Mouse (Mus musculus) heart, embryonic 12.5 days (tissue): ENCODE measurements around the gene Efemp2. TPM values are rescaled to one million over a fixed set of nuclear protein-coding genes. Genes with fewer than 3 reads are reported as not detected.

ENCODE experiments used
- ATAC-seq: fragments of 200-750 bp; cut with Nextera tagmentation; 2 replicates; pipeline ENCODE4 v1.8.0; 2017; ENCODE audit warnings: moderate TSS enrichment, moderate library complexity; ENCODE audit not compliant: insufficient number of reproducible peaks, low FRiP score
- H3K27ac ChIP-seq: fragments of 300-500 bp; sonication (generic); 2 replicates; pipeline ENCODE4 v1.5.1; 2016; ENCODE audit warnings: mild to moderate bottlenecking, moderate library complexity; ENCODE audit not compliant: poor library complexity, severe bottlenecking
- H3K27me3 ChIP-seq: fragments of 300-500 bp; sonication (generic); replicated peaks from 2 replicates; pipeline ENCODE4 v1.6.1; 2016; ENCODE audit warnings: mild to moderate bottlenecking, moderate library complexity
- H3K36me3 ChIP-seq: fragments of 300-500 bp; sonication (generic); 2 replicates; pipeline ENCODE4 v1.6.1; 2016; ENCODE audit warnings: mild to moderate bottlenecking, moderate library complexity
- H3K4me1 ChIP-seq: fragments of 300-500 bp; sonication (generic); replicated peaks from 2 replicates; pipeline ENCODE4 v1.6.1; 2016; ENCODE audit warnings: mild to moderate bottlenecking
- H3K4me2 ChIP-seq: fragments of 300-500 bp; sonication (generic); 2 replicates; pipeline ENCODE4 v1.6.1; 2016; ENCODE audit warnings: mild to moderate bottlenecking, moderate library complexity
- H3K4me3 ChIP-seq: fragments of 300-500 bp; sonication (generic); 2 replicates; pipeline ENCODE4 v1.5.1; 2016; ENCODE audit warnings: mild to moderate bottlenecking
- H3K9ac ChIP-seq: fragments of 300-500 bp; sonication (generic); 2 replicates; pipeline ENCODE4 v1.6.1; 2016; ENCODE audit warnings: mild to moderate bottlenecking, moderate library complexity
- H3K9me3 ChIP-seq: fragments of 300-500 bp; sonication (generic); replicated peaks from 2 replicates; pipeline ENCODE4 v1.6.1; 2016; ENCODE audit warnings: mild to moderate bottlenecking, moderate library complexity
- WGBS: fragments of 180-500 bp; shearing (Covaris S2); methylation state at CpG from one replicate; pipeline ENCODE4 v1.1.7; 2016; 5-methylcytosine and 5-hydroxymethylcytosine counted together
- polyA plus RNA-seq: library from polyadenylated mRNA; unstranded; fragments of >200 nt; fragmentation: Nextera tagmentation; extraction: Ambion mirVana; gene quantifications from 2 replicates; pipeline ENCODE4 v1.2.1, GENCODE M21; 2016

The Efemp2 gene
- polyA plus RNA-seq, 1 experiment from 2014 or later = 70.3 TPM

DNA sequence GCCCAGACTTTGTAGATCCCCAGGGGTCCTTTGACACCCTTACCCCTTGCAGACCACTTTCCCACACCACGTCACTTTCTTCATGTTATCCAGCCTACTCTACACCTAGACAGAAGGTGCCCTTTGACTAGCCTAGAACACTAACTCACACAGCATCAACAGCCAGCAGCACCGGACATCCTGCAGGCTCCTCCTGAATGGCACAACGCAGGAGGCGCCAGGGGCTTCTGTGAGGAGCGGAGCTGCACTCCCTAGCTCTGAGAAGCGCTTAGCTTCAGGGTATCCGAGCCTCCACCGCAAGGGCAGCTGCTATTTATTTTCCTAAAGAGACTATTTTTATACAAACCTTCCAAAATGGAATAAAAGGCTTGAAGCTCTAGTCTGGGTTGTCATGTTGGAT is 18.2 kb upstream of the Efemp2 start:
- WGBS = 49% methylated on average over 8 of the region's 8 CpGs
- H3K9ac ChIP-seq = peak overlapping the region; percentile 94
- H3K27ac ChIP-seq = peak overlapping the region; percentile 91
- peak overlapping the region; percentile 89 for H3K4me3 ChIP-seq
- ATAC-seq = no peak
- peaks cover 10% of the 10 kb centered on the region; the same call in 1 of the 2 replicates for H3K27me3 ChIP-seq
- peaks cover 11% of the 10 kb centered on the region for H3K36me3 ChIP-seq
- peak overlapping the region; percentile 98 for H3K4me2 ChIP-seq
- no peaks in the 10 kb centered on the region for H3K9me3 ChIP-seq
- H3K4me1 ChIP-seq = peaks cover 35% of the 10 kb centered on the region

- peak; percentile 9; the same call in 1 of the 2 replicates for ATAC-seq
- peaks cover 41% of the 10 kb centered on the region for H3K4me1 ChIP-seq
- H3K4me3 ChIP-seq = peak overlapping the region; percentile 89
- peak overlapping the region; percentile 91 for H3K27ac ChIP-seq
- no peaks in the 10 kb centered on the region for H3K9me3 ChIP-seq
- 3% methylated on average over 26 of the region's 26 CpGs for WGBS
- H3K27me3 ChIP-seq = 0 out of 2 replicates have a peak, but pooled peaks cover 2% of the 10 kb centered on the region
- peak overlapping the region; percentile 98 for H3K4me2 ChIP-seq
- peaks cover 12% of the 10 kb centered on the region for H3K36me3 ChIP-seq
- peak overlapping the region; percentile 94 for H3K9ac ChIP-seq
Observed at GRCm38 (mm10) chr19:5456241-5456921, 17.4 kb upstream of the Efemp2 start.

GRCm38 (mm10) chr19:5456922-5457745 is 16.6 kb upstream of the Efemp2 start:
- Histone ChIP-seq H3K9ac (peak overlapping the region; percentile 94), H3K27ac (peak overlapping the region; percentile 91), H3K36me3 (peaks cover 14% of the 10 kb centered on the region), H3K4me1 (peaks cover 44% of the 10 kb centered on the region), H3K4me3 (peak overlapping the region; percentile 89), H3K9me3 (no peaks in the 10 kb centered on the region), H3K4me2 (peak overlapping the region; percentile 98), H3K27me3 (no peaks in the 10 kb centered on the region)
- under 1% methylated on average over 70 of the region's 70 CpGs for WGBS
- ATAC-seq = peak; percentile 91

- peak within 1 kb of the TSS; percentile 94 for H3K9ac ChIP-seq
- no peaks in the 10 kb centered on the region for H3K27me3 ChIP-seq
- H3K27ac ChIP-seq = peak within 1 kb of the TSS; percentile 91
- peak within 1 kb of the TSS; percentile 98 for H3K4me2 ChIP-seq
- H3K4me1 ChIP-seq = peaks cover 44% of the 10 kb centered on the region
- peak within 1 kb of the TSS; percentile 89 for H3K4me3 ChIP-seq
- peaks cover 20% of the 10 kb centered on the region for H3K36me3 ChIP-seq
- no peaks in the 10 kb centered on the region for H3K9me3 ChIP-seq
- WGBS = 17% methylated on average over 14 of the region's 14 CpGs
- ATAC-seq = no peak
Observed at GRCm38 (mm10) chr19:5457746-5458442, 15.9 kb upstream of the Efemp2 start, which contains the start of gene Ccdc85b. Ccdc85b (minus strand) TSS chr19:5457894.

- Histone ChIP-seq H3K4me1 (peaks cover 49% of the 10 kb centered on the region), H3K27me3 (no peaks in the 10 kb centered on the region), H3K4me2 (no peak overlapping the region), H3K36me3 (peaks cover 25% of the 10 kb centered on the region), H3K9me3 (no peaks in the 10 kb centered on the region), H3K27ac (no peak overlapping the region), H3K4me3 (no peak overlapping the region), H3K9ac (no peak overlapping the region)
- 58% methylated on average over 7 of the region's 7 CpGs for WGBS
- ATAC-seq = no peak
Observed at GRCm38 (mm10) chr19:5459019-5459418, 14.7 kb upstream of the Efemp2 start.

DNA sequence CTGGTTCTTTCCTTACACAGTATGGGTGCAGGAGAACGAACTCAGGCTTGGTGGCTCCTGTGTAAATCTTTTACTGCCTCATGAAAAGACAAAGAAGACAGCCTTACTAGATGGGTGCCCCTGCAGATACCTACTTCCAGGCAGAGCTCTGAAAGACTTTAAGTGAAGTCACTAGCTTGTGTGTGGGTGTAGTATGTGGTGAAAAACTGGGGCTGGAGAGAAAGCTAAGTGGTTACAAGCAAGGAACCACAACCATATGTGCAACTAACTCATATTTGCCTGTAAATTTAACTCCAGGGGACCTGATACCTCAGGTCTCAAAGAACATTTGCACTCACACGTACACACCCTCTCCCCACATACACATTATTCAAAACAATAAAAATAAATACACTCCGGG is 13.9 kb upstream of the Efemp2 start:
- Histone ChIP-seq H3K27ac (no peak overlapping the region), H3K4me1 (peaks cover 51% of the 10 kb centered on the region)

DNA sequence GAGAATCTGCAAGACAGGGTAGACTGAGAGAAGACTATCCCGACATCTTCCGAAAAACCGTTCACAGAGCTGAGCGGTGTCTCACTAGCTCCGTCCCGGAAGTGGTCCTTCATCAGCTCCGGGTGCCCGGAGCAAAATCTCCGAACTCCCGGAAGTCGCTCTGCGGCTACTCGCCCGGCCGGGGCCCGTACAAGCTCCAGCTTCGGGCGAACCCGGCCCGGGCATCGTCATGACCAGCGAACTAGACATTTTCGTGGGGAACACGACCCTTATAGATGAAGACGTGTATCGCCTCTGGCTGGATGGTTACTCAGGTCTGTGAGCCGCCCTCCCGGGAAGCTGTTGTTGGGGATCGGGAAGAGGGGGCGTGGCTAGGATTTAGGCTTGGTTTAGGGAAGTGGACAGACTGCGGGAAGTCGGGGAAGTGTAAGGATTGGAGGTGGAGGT is 13.3 kb upstream of the Efemp2 start, which contains the start of gene Fibp:
Gene Fibp, plus strand, starts transcription at position 151 of the 447 bp plus-strand sequence.
- peak within 1 kb of the TSS; percentile 84 for H3K4me2 ChIP-seq
- H3K27me3 ChIP-seq = no peaks in the 10 kb centered on the region
- ATAC-seq = peak; percentile 63
- peak within 1 kb of the TSS; percentile 67 for H3K4me3 ChIP-seq
- under 1% methylated on average over 32 of the region's 32 CpGs for WGBS
- H3K36me3 ChIP-seq = peaks cover 30% of the 10 kb centered on the region
- peak within 1 kb of the TSS; percentile 81 for H3K9ac ChIP-seq
- H3K4me1 ChIP-seq = peaks cover 45% of the 10 kb centered on the region
- peak within 1 kb of the TSS; percentile 37; the same call in 1 of the 2 replicates for H3K27ac ChIP-seq
- H3K9me3 ChIP-seq = no peaks in the 10 kb centered on the region

More for the DNA sequence above, 13.9 kb upstream of the Efemp2 start:
- peak overlapping the region; percentile 84 for H3K4me2 ChIP-seq
- 25% methylated on average over 3 of the region's 3 CpGs for whole genome bisulfite sequencing
- H3K9me3 ChIP-seq = no peaks in the 10 kb centered on the region
- peaks cover 24% of the 10 kb centered on the region for H3K36me3 ChIP-seq
- no peaks in the 10 kb centered on the region for H3K27me3 ChIP-seq
- H3K4me3 ChIP-seq = peak overlapping the region; percentile 67
- no peak for ATAC-seq
- peak overlapping the region; percentile 81 for H3K9ac ChIP-seq

DNA sequence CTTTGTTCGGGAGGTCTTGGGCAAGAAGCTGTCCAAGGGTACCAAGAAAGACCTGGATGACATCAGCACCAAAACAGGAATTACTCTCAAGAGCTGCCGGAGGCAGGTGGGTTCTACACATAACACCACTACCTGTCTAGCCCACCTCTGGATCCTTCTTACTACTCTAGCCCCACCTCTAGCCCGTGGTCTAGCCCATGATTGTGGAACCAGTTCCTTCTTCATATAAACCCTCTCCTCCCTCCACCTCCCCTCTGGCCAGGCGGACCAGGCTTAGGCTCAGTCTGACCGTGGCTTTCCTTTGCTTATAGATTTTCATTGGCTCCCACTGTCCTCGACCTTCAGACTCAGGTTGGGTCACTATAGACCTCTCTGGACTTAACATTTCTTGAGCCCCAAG is 12.3 kb upstream of the Efemp2 start:
- Histone ChIP-seq H3K4me1 (peaks cover 35% of the 10 kb centered on the region), H3K9me3 (no peaks in the 10 kb centered on the region), H3K27me3 (no peaks in the 10 kb centered on the region), H3K27ac (no peak overlapping the region), H3K4me3 (peak overlapping the region; percentile 67), H3K9ac (peak overlapping the region; percentile 81; the same call in 1 of the 2 replicates), H3K36me3 (peaks cover 39% of the 10 kb centered on the region), H3K4me2 (peak overlapping the region; percentile 84)
- ATAC-seq = no peak
- 85% methylated on average over 6 of the region's 6 CpGs for WGBS

DNA sequence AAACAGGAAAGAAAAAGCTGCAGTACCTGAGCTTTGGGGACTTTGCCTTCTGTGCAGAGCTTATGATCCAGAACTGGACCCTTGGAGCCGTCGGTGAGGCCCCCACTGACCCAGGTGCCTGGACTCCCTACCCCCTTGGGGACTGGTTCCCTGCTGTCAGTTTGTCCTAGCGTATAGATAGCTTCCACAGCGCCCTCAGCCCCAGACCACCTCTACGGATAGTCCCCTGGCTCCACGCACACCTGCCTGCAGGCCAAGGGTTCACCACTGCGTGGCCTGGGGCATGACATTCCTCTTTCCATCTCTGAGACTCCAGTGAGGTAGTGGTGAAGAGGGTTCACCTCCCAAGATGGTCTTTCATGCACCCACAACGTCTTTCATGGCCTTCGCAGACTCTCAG is 10.5 kb upstream of the Efemp2 start:
- Histone ChIP-seq H3K27ac (no peak overlapping the region), H3K9ac (no peak overlapping the region), H3K4me1 (peaks cover 26% of the 10 kb centered on the region), H3K4me3 (no peak overlapping the region), H3K9me3 (no peaks in the 10 kb centered on the region), H3K36me3 (peaks cover 57% of the 10 kb centered on the region), H3K27me3 (no peaks in the 10 kb centered on the region), H3K4me2 (no peak overlapping the region)
- 88% methylated on average over 9 of the region's 9 CpGs for WGBS
- ATAC-seq = no peak

GRCm38 (mm10) chr19:5463791-5464562 is 9.8 kb upstream of the Efemp2 start:
- Histone ChIP-seq H3K27ac (peak overlapping the region; percentile 80), H3K36me3 (peaks cover 57% of the 10 kb centered on the region), H3K4me3 (peak overlapping the region; percentile 28), H3K4me2 (peak overlapping the region; percentile 52), H3K27me3 (no peaks in the 10 kb centered on the region), H3K9ac (peak overlapping the region; percentile 53), H3K4me1 (peaks cover 27% of the 10 kb centered on the region), H3K9me3 (no peaks in the 10 kb centered on the region)
- ATAC-seq = no peak
- 41% methylated on average over 15 of the region's 15 CpGs for WGBS
